Mouse (Mus musculus): ENCODE measurements around the gene Pabpc6. TPM values are rescaled to one million over a fixed set of nuclear protein-coding genes. Genes with fewer than 3 reads are reported as not detected.

The Pabpc6 gene
- total RNA-seq, 2 experiments from 2014 or later: 0.10 TPM; not detected in 1

Other genes with a start within 250 kb of the Pabpc6 start
- not detected for gene Gm17728, start 247.7 kb downstream of the Pabpc6 start, total RNA-seq (2021)